Mouse (Mus musculus) hindbrain, embryonic 12.5 days (tissue): Measurements from ENCODE around the gene Nsf. TPM values are rescaled to one million over a fixed set of nuclear protein-coding genes. Genes with fewer than 3 reads are reported as not detected.

Source experiments
- ATAC-seq: fragments of 200-750 bp; cut with Nextera tagmentation; 2 replicates; pipeline ENCODE4 v1.8.0; 2017; ENCODE audit warnings: moderate TSS enrichment; ENCODE audit not compliant: low FRiP score
- H3K27ac ChIP-seq: fragments of 300-500 bp; sonication (generic); 2 replicates; pipeline ENCODE4 v1.5.1; 2016; ENCODE audit warnings: mild to moderate bottlenecking
- H3K27me3 ChIP-seq: fragments of 300-500 bp; sonication (generic); 2 replicates; pipeline ENCODE4 v1.6.1; 2016; ENCODE audit warnings: mild to moderate bottlenecking
- H3K36me3 ChIP-seq: fragments of 300-500 bp; sonication (generic); 2 replicates; pipeline ENCODE4 v1.6.1; 2016; ENCODE audit warnings: mild to moderate bottlenecking
- H3K4me1 ChIP-seq: fragments of 300-500 bp; sonication (generic); 2 replicates; pipeline ENCODE4 v1.6.1; 2016
- H3K4me2 ChIP-seq: fragments of 300-500 bp; sonication (generic); replicated peaks from 2 replicates; pipeline ENCODE4 v1.6.1; 2016; ENCODE audit warnings: mild to moderate bottlenecking
- H3K4me3 ChIP-seq: fragments of 300-500 bp; sonication (generic); 2 replicates; pipeline ENCODE4 v1.5.1; 2016; ENCODE audit warnings: mild to moderate bottlenecking
- H3K9ac ChIP-seq: fragments of 300-500 bp; sonication (generic); 2 replicates; pipeline ENCODE4 v1.6.1; 2016; ENCODE audit warnings: mild to moderate bottlenecking, moderate library complexity
- H3K9me3 ChIP-seq: fragments of 300-500 bp; sonication (generic); replicated peaks from 2 replicates; pipeline ENCODE4 v1.6.1; 2016; ENCODE audit warnings: mild to moderate bottlenecking
- WGBS: fragments of 180-500 bp; shearing (Covaris S2); methylation state at CpG from one replicate; pipeline ENCODE4 v1.1.7; 2016; 5-methylcytosine and 5-hydroxymethylcytosine counted together
- polyA plus RNA-seq: library from polyadenylated mRNA; unstranded; fragments of >200 nt; fragmentation: Nextera tagmentation; extraction: Ambion mirVana; gene quantifications from 2 replicates; pipeline ENCODE4 v1.2.1, GENCODE M21; 2016

Gene Nsf
- polyA plus RNA-seq, 1 experiment from 2014 or later = 81.7 TPM

DNA sequence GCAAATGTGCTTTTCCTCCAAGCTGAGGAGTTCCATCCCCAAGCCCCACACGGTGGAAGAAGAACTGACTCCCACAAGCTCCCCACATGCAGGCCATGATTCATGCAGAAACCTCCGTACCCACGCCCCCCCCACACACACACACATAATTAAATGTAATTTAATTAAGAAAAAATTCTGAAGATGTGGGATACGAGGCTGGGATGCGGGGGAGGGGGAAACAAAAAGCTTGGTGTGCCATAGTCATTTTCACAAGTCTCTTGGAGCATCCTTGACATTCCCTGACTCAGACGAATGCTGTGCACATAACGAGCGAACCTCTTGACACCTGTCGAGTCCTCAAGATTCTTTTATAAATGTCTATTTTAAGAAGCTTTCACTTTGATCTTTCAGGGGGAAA is 16.4 kb downstream of the Nsf start:
- Histone ChIP-seq H3K27ac (no peak overlapping the region), H3K9me3 (no peaks in the 10 kb centered on the region), H3K4me3 (no peak overlapping the region), H3K27me3 (no peaks in the 10 kb centered on the region), H3K9ac (no peak overlapping the region), H3K36me3 (no peaks in the 10 kb centered on the region), H3K4me1 (peaks cover 5% of the 10 kb centered on the region; the same call in 1 of the 2 replicates), H3K4me2 (no peak overlapping the region)
- WGBS = 86% methylated on average over 9 of the region's 9 CpGs
- ATAC-seq = no peak

DNA sequence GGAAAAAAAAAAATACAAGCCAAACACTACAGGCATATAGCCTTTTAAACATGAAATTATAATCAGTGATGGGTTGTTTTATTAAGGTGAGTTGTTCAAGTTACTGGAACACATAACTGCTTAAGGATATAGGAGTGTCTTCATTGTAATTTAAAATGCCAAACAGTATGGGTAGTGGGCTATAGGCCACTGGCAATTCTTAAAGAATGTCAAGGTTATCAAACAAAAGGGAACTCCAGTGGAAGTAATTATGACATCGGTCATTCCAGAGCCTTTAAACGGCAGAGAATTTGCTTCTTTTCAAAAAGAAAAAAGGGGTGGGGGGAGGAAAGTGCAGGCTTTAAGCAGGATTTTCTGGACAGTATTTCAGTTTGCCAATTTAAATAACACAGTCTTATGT is 18.1 kb downstream of the Nsf start:
- Histone ChIP-seq H3K36me3 (no peaks in the 10 kb centered on the region), H3K27ac (no peak overlapping the region), H3K9ac (no peak overlapping the region), H3K4me2 (no peak overlapping the region), H3K4me1 (peaks cover 3% of the 10 kb centered on the region; the same call in 1 of the 2 replicates), H3K9me3 (no peaks in the 10 kb centered on the region), H3K4me3 (no peak overlapping the region), H3K27me3 (no peaks in the 10 kb centered on the region)
- no peak for ATAC-seq
- whole genome bisulfite sequencing = 37% methylated on average over 2 of the region's 2 CpGs

DNA sequence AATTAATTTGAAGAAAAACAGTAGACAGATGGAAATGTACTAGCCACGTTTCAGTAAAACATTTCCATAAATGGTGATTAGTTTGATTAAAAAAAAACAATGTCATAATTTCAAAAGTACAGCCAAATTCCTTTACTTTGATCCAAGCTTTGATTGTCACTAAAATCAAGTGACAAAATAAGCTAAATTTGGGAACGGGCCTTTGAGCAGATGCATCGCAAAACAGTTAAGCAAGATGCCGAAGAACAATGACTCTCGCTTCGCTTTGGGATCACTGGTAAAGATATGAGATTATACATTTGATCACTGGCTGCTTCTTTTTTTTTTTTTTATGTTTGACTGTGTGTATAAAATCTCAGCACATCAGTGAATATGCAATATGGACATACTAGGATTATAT is 20.0 kb downstream of the Nsf start:
- Histone ChIP-seq H3K27me3 (no peaks in the 10 kb centered on the region), H3K4me1 (peaks cover 3% of the 10 kb centered on the region; the same call in 1 of the 2 replicates), H3K9me3 (no peaks in the 10 kb centered on the region), H3K36me3 (0 out of 2 replicates have a peak, but pooled peaks cover 7% of the 10 kb centered on the region), H3K4me2 (no peak overlapping the region), H3K4me3 (no peak overlapping the region), H3K9ac (no peak overlapping the region), H3K27ac (no peak overlapping the region)
- no peak for ATAC-seq
- WGBS = 92% methylated on average over 6 of the region's 6 CpGs

DNA sequence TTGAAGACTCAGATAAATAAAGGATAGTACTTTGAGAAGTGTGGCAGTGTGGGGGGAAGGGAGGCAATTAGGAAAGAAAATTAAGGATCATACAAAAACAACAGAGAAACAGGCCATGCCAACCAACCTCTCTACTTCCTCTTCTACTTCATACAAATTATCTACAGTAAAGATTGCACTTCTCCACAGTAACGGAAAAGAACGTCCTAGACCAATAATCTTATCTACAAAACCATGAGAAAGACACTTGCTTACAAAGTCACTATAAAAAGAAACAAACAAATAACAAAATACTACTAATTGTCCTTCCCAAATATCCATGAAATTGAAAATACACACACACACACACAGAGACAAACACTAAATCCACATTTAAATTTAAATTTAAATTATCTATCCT is 29.9 kb downstream of the Nsf start:
- H3K4me1 ChIP-seq = no peaks in the 10 kb centered on the region
- no peaks in the 10 kb centered on the region for H3K27me3 ChIP-seq
- no peak overlapping the region for H3K9ac ChIP-seq
- H3K27ac ChIP-seq = no peak overlapping the region
- H3K4me3 ChIP-seq = no peak overlapping the region
- no peaks in the 10 kb centered on the region for H3K9me3 ChIP-seq
- H3K4me2 ChIP-seq = no peak overlapping the region
- 98% methylated on average over 2 of the region's 2 CpGs for WGBS
- 0 out of 2 replicates have a peak, but pooled peaks cover 3% of the 10 kb centered on the region for H3K36me3 ChIP-seq
- ATAC-seq = no peak

DNA sequence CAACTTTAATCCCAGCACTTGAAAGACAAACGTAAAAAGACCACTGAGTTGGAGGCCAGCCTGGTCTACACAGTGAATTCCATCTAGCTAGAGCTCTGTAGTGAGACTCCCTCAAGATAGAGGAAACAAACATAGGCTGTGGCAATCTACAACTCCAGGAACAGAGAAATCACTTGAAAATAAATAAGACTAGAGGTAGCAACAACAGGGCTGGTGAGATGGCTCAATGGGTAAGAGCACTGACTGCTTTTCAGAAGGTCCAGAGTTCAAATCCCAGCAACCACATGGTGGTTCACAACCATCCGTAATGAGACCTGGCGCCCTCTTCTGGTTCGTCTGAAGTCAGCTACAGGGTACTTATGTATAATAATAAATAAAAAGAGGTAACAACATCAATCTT is 30.6 kb downstream of the Nsf start:
- no peaks in the 10 kb centered on the region for H3K9me3 ChIP-seq
- H3K4me2 ChIP-seq = no peak overlapping the region
- no peak overlapping the region for H3K9ac ChIP-seq
- H3K27ac ChIP-seq = no peak overlapping the region
- ATAC-seq = no peak
- no peaks in the 10 kb centered on the region for H3K4me1 ChIP-seq
- no peak overlapping the region for H3K4me3 ChIP-seq
- 87% methylated on average over 4 of the region's 4 CpGs for WGBS
- no peaks in the 10 kb centered on the region for H3K36me3 ChIP-seq
- no peaks in the 10 kb centered on the region for H3K27me3 ChIP-seq

DNA sequence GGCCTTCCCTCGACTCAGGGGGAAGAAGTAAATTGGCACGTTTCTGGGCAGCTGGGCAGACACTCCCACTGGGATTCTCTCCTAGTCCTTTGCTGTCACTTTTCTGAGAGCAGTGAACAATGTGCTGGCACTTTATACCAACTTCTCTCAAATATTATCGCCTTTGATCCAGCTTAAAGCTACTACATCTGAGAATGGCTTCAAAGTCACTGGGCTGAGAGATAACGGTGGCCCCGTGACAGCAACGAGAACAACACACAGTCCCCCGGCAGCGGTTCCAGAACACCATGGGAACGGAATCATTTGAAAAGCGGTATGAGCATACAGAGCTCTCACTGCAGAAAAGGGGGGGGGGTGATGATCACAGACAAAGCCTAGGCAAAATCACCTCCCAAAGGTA is 31.0 kb downstream of the Nsf start:
- Histone ChIP-seq H3K27ac (no peak overlapping the region), H3K36me3 (no peaks in the 10 kb centered on the region), H3K4me3 (no peak overlapping the region), H3K27me3 (no peaks in the 10 kb centered on the region), H3K4me1 (no peaks in the 10 kb centered on the region), H3K4me2 (no peak overlapping the region), H3K9ac (no peak overlapping the region), H3K9me3 (no peaks in the 10 kb centered on the region)
- WGBS = 91% methylated on average over 10 of the region's 10 CpGs
- no peak for ATAC-seq

DNA sequence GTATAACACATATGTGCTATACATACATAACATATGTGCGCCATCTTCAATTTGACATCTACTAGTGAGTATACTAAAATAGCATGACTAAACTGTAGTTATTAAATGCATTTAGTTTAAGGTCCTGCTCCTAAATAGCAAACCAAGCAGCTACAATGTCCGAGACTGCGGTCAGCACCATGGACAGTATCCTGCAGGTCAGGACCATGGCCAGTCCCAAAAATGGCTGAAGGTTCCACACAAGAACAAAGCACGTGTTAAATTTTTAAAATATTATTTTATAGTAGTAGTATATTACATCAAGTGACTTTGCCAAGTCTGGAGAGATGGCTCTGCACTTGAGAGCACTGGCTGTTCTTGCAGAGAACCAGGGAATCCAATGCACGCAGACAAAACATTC is 33.2 kb downstream of the Nsf start:
- no peak for ATAC-seq

DNA sequence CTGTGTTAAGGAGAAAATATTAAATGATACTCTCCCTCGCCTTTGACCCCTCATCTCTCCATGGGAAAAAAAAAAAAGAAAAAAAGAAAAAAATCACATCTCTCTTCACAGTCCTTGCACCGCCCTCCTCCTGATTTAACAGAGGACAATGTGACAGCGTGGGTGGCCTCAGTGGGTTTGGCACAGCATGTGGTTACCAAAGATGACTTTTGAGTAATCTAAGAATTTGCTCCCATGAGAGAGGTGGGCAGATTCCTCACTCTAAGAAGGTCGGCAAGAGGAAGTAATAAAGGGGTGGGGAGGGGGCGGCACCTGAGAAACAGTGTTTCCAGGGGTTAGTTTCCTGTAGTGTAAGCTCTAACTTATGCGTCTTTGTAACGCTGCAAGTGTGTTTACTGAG is 37.0 kb downstream of the Nsf start:
- 82% methylated on average over 7 of the region's 7 CpGs for WGBS
- ATAC-seq = no peak

More for the DNA sequence above, 33.2 kb downstream of the Nsf start:
- Histone ChIP-seq H3K9me3 (no peaks in the 10 kb centered on the region), H3K9ac (no peak overlapping the region), H3K36me3 (peaks cover 8% of the 10 kb centered on the region), H3K4me2 (no peak overlapping the region), H3K27ac (no peak overlapping the region), H3K4me1 (no peaks in the 10 kb centered on the region), H3K27me3 (no peaks in the 10 kb centered on the region), H3K4me3 (no peak overlapping the region)
- 78% methylated on average over 5 of the region's 5 CpGs for WGBS

DNA sequence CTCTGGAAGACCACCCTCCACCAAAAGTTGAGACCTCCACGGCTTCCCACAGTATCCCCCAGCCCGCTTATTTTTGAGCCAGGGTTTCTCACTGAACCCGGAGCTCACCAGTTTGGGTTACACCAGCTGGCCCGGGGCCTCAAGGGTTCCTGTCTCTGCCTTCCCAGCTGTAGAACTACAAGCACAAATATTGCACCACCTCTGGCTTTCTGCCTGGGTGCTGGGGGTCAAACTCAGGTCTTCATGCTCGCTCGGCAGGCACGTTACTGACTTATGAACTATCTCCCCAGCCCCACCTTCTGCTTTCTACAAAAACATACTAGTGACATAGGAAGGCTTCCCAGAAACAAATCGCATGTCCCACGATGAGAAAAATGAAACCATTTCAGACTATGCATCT is 38.2 kb downstream of the Nsf start:
- Histone ChIP-seq H3K27ac (no peak overlapping the region), H3K27me3 (no peaks in the 10 kb centered on the region), H3K9ac (no peak overlapping the region), H3K4me2 (no peak overlapping the region), H3K36me3 (peaks cover 30% of the 10 kb centered on the region), H3K4me3 (no peak overlapping the region), H3K4me1 (no peaks in the 10 kb centered on the region), H3K9me3 (no peaks in the 10 kb centered on the region)
- 94% methylated on average over 9 of the region's 9 CpGs for WGBS
- no peak for ATAC-seq

More for the DNA sequence above, 37.0 kb downstream of the Nsf start:
- H3K4me2 ChIP-seq = no peak overlapping the region
- H3K36me3 ChIP-seq = peaks cover 30% of the 10 kb centered on the region
- H3K9ac ChIP-seq = no peak overlapping the region
- H3K27me3 ChIP-seq = no peaks in the 10 kb centered on the region
- H3K27ac ChIP-seq = no peak overlapping the region
- H3K9me3 ChIP-seq = no peaks in the 10 kb centered on the region
- no peak overlapping the region for H3K4me3 ChIP-seq
- no peaks in the 10 kb centered on the region for H3K4me1 ChIP-seq

DNA sequence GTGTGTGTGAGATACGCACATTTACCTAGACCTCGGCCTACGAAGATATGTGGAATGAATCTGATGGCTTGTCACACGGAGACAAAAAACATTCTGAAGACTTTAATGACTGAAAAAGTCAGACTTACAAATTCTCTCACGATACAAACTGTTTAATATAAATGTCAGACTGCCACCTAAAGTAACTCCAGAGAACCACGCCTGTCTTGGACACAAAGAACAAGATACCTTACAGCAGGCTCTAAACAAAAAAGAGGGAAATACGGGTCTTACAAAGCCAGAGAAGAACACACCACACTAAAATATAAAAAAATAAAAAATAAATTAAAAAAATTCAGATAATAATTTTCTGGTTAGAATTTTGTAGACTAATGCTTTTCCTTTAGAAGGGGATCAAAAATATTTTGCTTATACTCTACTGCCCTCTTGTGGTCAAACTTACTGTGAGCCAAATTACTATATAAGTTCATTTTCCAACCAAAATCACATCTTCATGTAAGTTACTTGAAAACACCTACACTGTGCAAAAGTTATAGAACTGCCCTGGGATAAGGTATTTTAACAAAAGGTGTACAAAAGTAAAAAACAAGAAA is 42.8 kb downstream of the Nsf start:
- Histone ChIP-seq H3K4me3 (no peak overlapping the region), H3K9me3 (no peaks in the 10 kb centered on the region), H3K9ac (no peak overlapping the region), H3K27ac (no peak overlapping the region), H3K4me2 (no peak overlapping the region), H3K4me1 (no peaks in the 10 kb centered on the region), H3K36me3 (peaks cover 33% of the 10 kb centered on the region), H3K27me3 (no peaks in the 10 kb centered on the region)
- 57% methylated on average over 7 of the region's 7 CpGs for WGBS
- ATAC-seq = no peak

DNA sequence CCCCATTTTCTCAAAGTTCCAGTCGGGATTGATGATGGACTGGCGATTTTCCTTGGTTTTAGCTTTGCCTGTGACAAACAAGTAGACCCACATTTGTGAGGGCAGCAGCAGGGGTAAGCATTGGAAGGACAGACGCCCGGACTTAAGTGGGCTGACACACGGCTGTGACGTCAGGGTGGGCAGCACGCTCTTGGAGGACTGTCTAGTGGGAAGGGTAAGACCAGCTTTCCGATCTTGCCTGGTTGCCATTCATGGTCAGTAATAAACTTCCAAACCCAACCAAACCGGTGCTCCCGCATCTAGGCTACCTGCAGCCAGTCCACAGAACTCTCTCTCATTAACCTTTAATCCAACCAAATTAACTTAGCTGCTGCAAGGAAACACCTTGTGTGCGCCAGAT is 43.3 kb downstream of the Nsf start:
- Histone ChIP-seq H3K4me2 (no peak overlapping the region), H3K4me1 (no peaks in the 10 kb centered on the region), H3K4me3 (no peak overlapping the region), H3K27me3 (no peaks in the 10 kb centered on the region), H3K27ac (no peak overlapping the region), H3K9ac (no peak overlapping the region), H3K36me3 (peaks cover 27% of the 10 kb centered on the region), H3K9me3 (no peaks in the 10 kb centered on the region)
- no peak for ATAC-seq
- 93% methylated on average over 11 of the region's 11 CpGs for WGBS

DNA sequence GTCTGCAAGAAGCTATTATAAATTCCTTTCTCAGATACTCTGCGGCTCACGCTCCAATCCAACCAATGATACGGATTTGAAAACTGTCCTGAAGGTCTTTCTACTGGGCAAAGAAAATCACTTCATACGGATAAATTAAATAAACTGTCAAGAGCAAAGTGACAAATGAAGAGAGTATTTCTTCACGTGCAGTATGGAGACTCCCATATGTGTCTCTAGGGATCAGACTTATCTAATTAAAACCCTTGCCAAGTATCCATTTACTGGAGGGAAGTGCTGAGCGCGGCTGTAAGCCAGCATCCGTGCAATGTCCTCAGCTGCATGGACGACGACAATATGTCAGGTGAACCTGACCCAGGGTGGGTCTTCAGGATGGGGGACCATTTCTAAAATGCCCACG is 44.0 kb downstream of the Nsf start:
- Histone ChIP-seq H3K27ac (no peak overlapping the region), H3K27me3 (no peaks in the 10 kb centered on the region), H3K4me3 (no peak overlapping the region), H3K9me3 (no peaks in the 10 kb centered on the region), H3K9ac (no peak overlapping the region), H3K4me2 (no peak overlapping the region), H3K4me1 (no peaks in the 10 kb centered on the region), H3K36me3 (peaks cover 23% of the 10 kb centered on the region)
- WGBS = 81% methylated on average over 11 of the region's 11 CpGs
- ATAC-seq = no peak

DNA sequence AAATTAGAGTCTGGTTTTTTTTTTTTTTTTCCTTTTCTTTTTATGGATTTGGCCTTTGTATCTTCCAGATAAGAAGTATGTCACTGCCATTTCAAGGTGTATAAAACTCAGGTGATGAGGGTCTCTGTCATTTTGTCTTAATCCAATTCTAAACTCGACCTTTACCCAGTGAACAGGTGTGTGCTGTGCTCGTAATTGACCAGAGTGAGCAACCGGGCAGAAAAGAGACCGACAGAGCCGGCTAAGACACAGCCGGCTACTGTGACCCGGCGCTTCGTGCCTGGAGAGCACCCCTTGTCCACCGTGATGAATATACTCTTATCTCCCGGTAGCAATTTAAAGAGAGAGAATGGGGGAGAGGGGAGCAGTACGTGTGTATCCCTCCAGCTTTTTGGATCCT is 44.5 kb downstream of the Nsf start:
- H3K9me3 ChIP-seq = no peaks in the 10 kb centered on the region
- peaks cover 23% of the 10 kb centered on the region for H3K36me3 ChIP-seq
- no peak overlapping the region for H3K4me3 ChIP-seq
- ATAC-seq = no peak
- no peak overlapping the region for H3K9ac ChIP-seq
- no peak overlapping the region for H3K4me2 ChIP-seq
- H3K27me3 ChIP-seq = no peaks in the 10 kb centered on the region
- 82% methylated on average over 12 of the region's 12 CpGs for WGBS
- no peak overlapping the region for H3K27ac ChIP-seq
- H3K4me1 ChIP-seq = no peaks in the 10 kb centered on the region
